Mouse (Mus musculus) yolk sac, embryonic 10.5 days (tissue): ENCODE measurements around the gene Nell2.
"Not testable (repeated sequence)": the region's sequence is repeated elsewhere in the genome, so short reads cannot be mapped to it uniquely, and the experiment has no call there.

ENCODE experiments used
- DNase-seq: peaks from one replicate; pipeline ENCODE4 v3.0.0-alpha.2; 2017; ENCODE audit warnings: low spot score

Nell2 gene

GRCm38 (mm10) chr15:95237021-95237420 is 291.3 kb downstream of the Nell2 start:
- not testable (repeated sequence) for DNase-seq

- DNase-seq = no peak
Observed at GRCm38 (mm10) chr15:95236509-95236908, 291.9 kb downstream of the Nell2 start.

GRCm38 (mm10) chr15:95231171-95231570 is 297.2 kb downstream of the Nell2 start:
- DNase-seq = no peak

GRCm38 (mm10) chr15:95216640-95217365 is 311.6 kb downstream of the Nell2 start:
- no peak for DNase-seq

GRCm38 (mm10) chr15:95210551-95210950 is 317.8 kb downstream of the Nell2 start:
- DNase-seq = no peak

- DNase-seq = no peak
Observed at GRCm38 (mm10) chr15:95209186-95209585, 319.2 kb downstream of the Nell2 start.

GRCm38 (mm10) chr15:95193661-95194280 is 334.6 kb downstream of the Nell2 start:
- no peak for DNase-seq

GRCm38 (mm10) chr15:95192951-95193350 is 335.4 kb downstream of the Nell2 start:
- DNase-seq = no peak

GRCm38 (mm10) chr15:95186226-95186625 is 342.1 kb downstream of the Nell2 start:
- DNase-seq = no peak

GRCm38 (mm10) chr15:95185419-95185818 is 342.9 kb downstream of the Nell2 start:
- DNase-seq = no peak

GRCm38 (mm10) chr15:95183450-95183849 is 344.9 kb downstream of the Nell2 start:
- no peak for DNase-seq

- DNase-seq = no peak
Observed at GRCm38 (mm10) chr15:95156828-95157227, 371.5 kb downstream of the Nell2 start.

- no peak for DNase-seq
Observed at GRCm38 (mm10) chr15:95145118-95145517, 383.2 kb downstream of the Nell2 start.

GRCm38 (mm10) chr15:95144131-95144530 is 384.2 kb downstream of the Nell2 start:
- DNase-seq = no peak

- DNase-seq = no peak
Observed at GRCm38 (mm10) chr15:95138709-95139409, 389.5 kb downstream of the Nell2 start.

- no peak for DNase-seq
Observed at GRCm38 (mm10) chr15:95137018-95137810, 391.1 kb downstream of the Nell2 start.

- DNase-seq = no peak
Observed at GRCm38 (mm10) chr15:95135926-95136609, 392.3 kb downstream of the Nell2 start.

GRCm38 (mm10) chr15:95131401-95131800 is 397.0 kb downstream of the Nell2 start:
- no peak for DNase-seq

- DNase-seq = no peak
Observed at GRCm38 (mm10) chr15:95108626-95109025, 419.7 kb downstream of the Nell2 start.

- no peak for DNase-seq
Observed at GRCm38 (mm10) chr15:95107246-95107809, 421.0 kb downstream of the Nell2 start.

GRCm38 (mm10) chr15:95101522-95101921 is 426.8 kb downstream of the Nell2 start:
- DNase-seq = no peak
